Mouse (Mus musculus): ENCODE measurements around the gene Cyp2b19.
A peak's percentile ranks its signal among the peaks of the same experiment; 100 is the strongest.
"Not testable (repeated sequence)": the region's sequence is repeated elsewhere in the genome, so short reads cannot be mapped to it uniquely, and the experiment has no call there.

Cyp2b19 gene

GRCm38 (mm10) chr7:26756842-26757241 lies at the start of gene Cyp2b19:
TSS of gene Cyp2b19 (plus strand) at chr7:26757142.
- no peak for DNase-seq (ENCODE audit: low spot score)

GRCm38 (mm10) chr7:26711061-26711460 lies 45.9 kb upstream of the Cyp2b19 start:
- DNase-seq (ENCODE audit: low spot score), result no peak

DNA sequence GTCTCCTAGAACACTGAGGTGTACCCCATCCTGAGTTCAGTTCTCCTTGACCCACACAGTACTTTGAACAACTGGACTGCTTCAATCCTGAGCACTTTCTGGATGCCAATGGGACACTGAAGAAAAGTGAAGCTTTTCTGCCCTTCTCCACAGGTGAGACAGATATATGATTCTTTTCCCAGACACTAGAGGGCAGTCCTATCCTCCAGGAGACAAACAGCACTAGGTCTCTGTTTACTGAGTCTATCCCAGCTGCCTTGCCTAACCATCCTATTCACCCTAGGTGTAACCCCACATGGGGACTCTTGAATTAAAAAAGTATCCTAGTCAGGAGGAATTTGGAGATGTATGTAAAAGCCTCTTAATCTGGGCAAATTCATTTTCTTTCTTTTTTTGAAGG lies 18.0 kb upstream of the Cyp2b19 start:
- no peak for DNase-seq (ENCODE audit: low spot score)

DNA sequence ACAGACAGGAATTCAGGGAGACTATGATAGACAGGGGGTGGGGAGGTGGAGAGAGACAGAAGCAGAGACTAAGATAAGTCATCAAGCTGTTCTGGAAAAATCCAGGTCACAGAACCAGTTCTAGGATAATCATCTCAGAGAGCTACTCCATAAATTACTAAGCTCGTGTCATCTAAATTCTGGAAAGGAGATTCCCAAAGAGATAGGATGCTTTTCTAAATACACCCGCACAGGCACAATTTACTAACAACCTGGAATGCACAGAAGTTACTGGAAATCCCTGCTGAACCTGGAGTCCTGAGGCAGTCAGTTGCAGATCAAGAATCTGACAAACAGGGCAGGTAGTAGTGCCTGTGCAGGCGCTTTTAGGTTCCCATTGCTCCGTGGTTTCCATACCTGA lies 13.0 kb upstream of the Cyp2b19 start:
- DNase-seq (ENCODE audit: low spot score), result no peak

DNA sequence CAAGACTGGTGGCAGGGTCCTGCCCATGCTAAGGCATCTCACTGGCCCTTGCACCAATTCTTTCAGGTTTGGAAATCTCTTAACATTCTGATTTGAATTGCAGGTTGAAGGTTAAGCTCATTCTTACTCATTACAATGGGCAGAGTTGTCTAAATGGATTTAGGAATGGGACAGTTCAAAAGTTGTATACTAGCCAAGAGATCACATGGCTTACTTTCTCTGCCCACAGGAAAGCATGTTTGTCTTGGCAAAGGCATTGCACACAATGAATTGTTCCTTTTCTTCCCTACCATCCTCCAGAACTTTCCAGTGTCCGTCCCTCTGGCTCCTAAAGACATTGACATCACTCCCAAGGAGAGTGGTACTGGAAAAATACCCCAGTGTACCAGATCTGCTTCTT lies 11.5 kb upstream of the Cyp2b19 start:
- DNase-seq (ENCODE audit: low spot score), result no peak

GRCm38 (mm10) chr7:26767084-26767483 lies 10.1 kb downstream of the Cyp2b19 start:
- no peak for DNase-seq (ENCODE audit: low spot score)

- no peak for DNase-seq (ENCODE audit: low spot score)
These were observed 13.0 kb downstream of the Cyp2b19 start for GRCm38 (mm10) chr7:26769881-26770470.

GRCm38 (mm10) chr7:26772866-26773586 lies 16.1 kb downstream of the Cyp2b19 start:
- DNase-seq (ENCODE audit: low spot score), result no peak

GRCm38 (mm10) chr7:26775866-26776265 lies 18.9 kb downstream of the Cyp2b19 start:
- DNase-seq (ENCODE audit: low spot score), result peak; percentile 19

DNA sequence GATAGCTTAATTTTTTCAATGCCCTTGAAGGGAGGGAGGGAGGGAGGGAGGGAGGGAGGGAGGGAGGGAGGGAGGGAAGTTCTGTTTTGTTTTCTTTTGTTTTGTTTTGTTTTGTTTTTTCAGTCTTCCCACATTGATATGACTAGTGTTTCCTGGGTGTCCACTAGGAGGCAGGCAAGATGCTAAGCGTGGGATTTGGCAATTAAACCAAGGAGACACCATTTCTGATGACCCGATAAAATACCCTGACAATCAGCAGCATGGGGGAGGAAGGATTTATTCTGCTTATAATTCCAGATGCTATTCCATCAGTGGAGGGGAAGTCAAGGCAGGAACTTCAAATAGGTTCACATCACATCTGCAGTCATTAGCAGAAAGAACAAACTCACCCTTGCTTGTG lies 20.9 kb downstream of the Cyp2b19 start:
- no peak for DNase-seq (ENCODE audit: low spot score)

DNA sequence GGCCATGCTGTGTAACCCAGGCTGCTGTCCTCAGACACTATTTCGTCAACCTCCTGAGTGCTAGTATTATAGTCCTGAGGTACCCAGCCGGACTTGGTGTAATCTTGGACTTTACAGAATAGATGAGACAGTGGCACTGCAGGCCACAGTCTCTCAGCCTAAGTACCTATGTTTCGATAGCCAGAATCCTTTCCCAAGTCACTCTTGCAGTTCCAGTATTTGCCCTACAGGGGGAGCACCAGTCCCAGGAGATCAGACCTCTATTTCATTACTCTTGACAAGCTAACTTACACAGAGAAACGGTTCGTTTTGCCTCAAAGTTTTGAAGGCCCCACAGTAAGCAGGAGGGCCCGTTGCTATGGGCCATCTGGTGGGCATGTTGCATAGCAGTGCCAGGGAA lies 21.5 kb downstream of the Cyp2b19 start:
- peak; percentile 69 for DNase-seq (ENCODE audit: low spot score)

- DNase-seq (ENCODE audit: low spot score), result no peak
These were observed 23.0 kb downstream of the Cyp2b19 start for GRCm38 (mm10) chr7:26779799-26780416.

GRCm38 (mm10) chr7:26780510-26780909 lies 23.6 kb downstream of the Cyp2b19 start:
- DNase-seq (ENCODE audit: low spot score), result peak; percentile 59

DNA sequence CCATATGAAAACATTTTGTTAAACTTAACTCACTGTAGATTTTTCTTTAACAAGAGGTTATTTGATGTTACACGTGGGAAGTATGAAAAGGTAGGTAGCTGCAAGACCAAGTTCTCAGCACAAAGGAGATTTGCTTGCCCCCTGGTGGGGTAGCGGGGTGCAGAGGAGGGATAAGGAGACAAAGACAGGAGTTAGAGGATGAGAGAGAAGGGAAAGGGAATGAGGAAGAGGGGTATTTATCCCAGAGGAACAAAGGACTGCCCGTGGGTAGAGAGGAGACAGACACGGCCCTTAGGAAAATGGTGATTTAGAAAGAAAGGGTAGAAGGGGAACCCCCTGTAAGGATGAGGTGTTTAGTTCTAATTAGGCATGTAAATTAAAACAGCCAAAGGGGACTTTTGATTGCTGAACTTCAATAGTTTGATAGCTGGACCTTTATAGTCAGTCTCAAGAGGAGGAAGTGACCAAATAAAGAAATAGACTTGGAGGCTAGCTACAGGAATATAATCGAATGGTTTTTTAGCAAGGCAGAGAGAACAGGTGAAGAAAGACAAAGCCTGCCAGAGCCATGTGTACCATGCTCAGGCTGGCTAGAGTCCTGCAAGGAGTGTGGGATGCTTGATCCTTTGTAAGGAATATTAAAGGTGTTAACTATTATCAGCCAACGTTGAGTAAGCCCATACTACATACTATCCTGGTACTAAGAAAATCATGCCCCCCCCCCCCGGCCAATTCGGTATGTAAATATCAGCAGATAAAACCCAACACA lies 24.2 kb downstream of the Cyp2b19 start:
- DNase-seq (ENCODE audit: low spot score), result no peak

GRCm38 (mm10) chr7:26781767-26782131 lies 24.8 kb downstream of the Cyp2b19 start:
- no peak for DNase-seq (ENCODE audit: low spot score)

- no peak for DNase-seq (ENCODE audit: low spot score)
These were observed 26.2 kb downstream of the Cyp2b19 start for GRCm38 (mm10) chr7:26783163-26783562.

DNA sequence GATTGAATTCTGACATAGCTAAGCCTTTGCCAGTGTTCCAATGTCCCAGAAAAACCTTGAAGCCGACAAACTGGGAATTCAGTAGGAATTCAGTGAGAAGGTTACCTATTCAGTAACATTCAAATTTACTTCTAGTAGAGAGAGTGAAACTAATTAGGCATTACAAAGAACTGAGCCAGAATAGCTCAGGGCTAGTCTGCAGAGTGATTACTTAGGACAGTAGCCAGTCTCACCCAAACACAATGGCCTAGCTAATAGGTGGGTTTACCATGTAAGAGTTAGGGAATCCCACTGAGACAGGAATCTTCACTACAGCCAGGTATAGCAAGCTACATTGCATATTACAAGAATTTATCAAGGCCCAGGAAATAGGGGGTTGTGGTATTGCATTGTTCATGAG lies 29.1 kb downstream of the Cyp2b19 start:
- DNase-seq (ENCODE audit: low spot score), result not testable (repeated sequence)

GRCm38 (mm10) chr7:26789984-26790383 lies 33.0 kb downstream of the Cyp2b19 start:
- no peak for DNase-seq (ENCODE audit: low spot score)

DNA sequence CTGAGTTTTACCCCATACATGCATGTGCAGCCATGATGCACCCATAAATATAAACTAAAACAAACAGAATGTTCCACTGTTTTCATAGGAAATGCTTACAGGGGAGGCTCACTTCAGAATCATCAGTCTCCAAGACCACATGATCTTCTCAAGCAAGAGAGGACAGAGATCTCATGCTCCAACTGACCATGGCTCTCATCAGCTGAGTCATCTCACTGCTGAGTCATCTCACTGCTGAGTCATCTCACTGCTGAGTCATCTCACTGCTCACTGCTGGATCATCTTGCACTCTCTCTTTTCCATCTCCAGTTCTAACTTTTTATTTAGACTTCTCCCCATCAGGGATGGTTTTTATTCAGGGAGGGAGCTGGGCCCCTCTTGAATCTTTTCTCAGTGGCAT lies 43.2 kb downstream of the Cyp2b19 start:
- no peak for DNase-seq (ENCODE audit: low spot score)

GRCm38 (mm10) chr7:26800996-26801395 lies 44.1 kb downstream of the Cyp2b19 start:
- DNase-seq (ENCODE audit: low spot score), result no peak

- DNase-seq (ENCODE audit: low spot score), result no peak
These were observed 51.6 kb downstream of the Cyp2b19 start, which contains the start of gene Cyp2g1 for GRCm38 (mm10) chr7:26808592-26808991. TSS of gene Cyp2g1 (plus strand) at chr7:26808892.

Measured in retina, embryonic 14.5 days (tissue).